Mouse (Mus musculus): ENCODE data around the gene Ces2b.
"Not testable (repeated sequence)": the region's sequence is repeated elsewhere in the genome, so short reads cannot be mapped to it uniquely, and the experiment has no call there.

The Ces2b gene

DNA sequence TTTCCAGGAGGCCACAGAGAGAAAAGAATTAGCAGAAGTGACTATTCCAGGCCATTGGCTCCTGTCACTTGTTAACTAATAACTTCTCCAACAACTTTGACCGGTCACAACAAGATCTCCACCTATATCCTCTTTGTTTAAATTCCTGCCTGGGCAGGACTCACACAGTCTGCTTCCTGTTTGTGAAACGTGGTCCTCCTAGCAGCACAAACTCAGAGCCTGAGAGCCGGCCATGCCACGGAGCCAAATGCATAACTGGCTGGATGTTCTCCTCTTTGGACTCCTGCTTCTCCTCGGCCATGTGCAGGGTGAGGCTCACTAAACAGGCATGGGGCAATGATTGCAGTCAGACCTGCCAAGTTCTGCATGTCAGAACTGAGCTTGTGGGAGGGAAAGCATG, at the start of gene Ces2b:
Ces2b (plus strand) TSS at position 133 of the 400 bp plus-strand sequence.
- DNase-seq: no peak

- DNase-seq: no peak
Observed at GRCm38 (mm10) chr8:104787049-104787448, 44.3 kb upstream of the Ces2b start.

GRCm38 (mm10) chr8:104788929-104789328, 42.4 kb upstream of the Ces2b start:
- DNase-seq: no peak

GRCm38 (mm10) chr8:104789886-104790680, 41.3 kb upstream of the Ces2b start:
- DNase-seq: no peak

- no peak for DNase-seq
Observed at GRCm38 (mm10) chr8:104799385-104799784, 32.0 kb upstream of the Ces2b start.

DNA sequence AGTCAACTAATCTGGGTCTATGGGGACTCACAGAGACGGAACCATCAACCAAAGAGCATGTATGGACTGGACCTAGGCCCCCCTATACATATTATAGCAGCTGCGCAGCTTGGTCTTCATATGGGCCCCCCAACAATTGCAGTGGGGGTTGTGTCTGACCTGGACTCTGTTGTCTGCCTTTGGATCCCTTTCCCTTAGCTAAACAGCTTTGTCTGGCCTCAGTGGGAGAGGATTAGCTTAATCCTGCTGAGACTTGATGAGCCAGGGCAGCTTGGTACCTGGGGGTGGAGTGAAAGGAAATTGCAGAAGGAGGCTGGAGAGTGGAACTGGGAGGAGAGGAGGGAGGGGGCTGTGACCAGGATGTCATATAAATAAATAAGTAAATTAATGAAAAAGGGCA, 25.2 kb upstream of the Ces2b start:
- DNase-seq: no peak

DNA sequence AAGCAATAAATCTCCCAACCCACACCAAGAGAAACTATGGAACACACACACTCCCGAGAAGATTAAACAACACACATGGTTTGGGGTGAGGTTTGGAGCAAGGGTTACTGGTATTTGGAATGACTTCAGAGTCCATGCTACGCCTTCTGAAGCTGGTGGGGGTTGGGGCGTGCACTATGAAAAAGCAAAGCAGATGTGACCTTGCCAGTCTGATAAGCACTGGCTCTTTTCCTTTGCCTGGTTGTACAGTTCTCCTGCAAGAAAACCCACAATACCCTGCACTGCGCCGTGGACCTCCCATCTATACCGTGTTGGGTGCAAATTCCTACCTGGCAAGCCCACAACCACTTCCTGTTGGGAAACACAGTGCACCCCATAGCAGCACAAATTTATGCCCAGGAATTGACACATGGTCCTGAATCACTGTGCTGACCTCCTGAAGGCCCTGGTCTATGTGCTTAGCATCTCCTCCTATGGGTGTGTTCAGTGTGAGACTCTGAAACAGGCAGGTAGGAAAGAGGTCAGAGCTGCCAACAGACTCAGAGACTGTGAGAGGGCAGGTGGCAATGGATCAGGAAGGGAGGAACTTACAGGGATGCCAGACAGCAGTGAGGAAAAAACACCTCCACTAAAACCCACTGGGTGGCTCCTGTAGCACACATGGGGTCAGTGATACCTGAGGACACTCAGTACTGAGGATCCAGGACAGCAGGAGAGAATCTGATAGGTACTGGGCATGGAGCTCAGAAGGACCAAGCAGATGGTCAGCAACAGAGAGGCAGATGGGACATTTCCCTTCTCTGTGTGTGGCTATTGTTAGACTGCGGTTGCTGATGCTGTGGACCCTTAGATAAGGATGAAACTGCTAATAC, 22.6 kb upstream of the Ces2b start:
- no peak for DNase-seq

- no peak for DNase-seq
Observed at GRCm38 (mm10) chr8:104809436-104809835, 21.9 kb upstream of the Ces2b start.

GRCm38 (mm10) chr8:104826912-104827311, 4.5 kb upstream of the Ces2b start:
- DNase-seq: no peak

- DNase-seq: no peak
Observed at GRCm38 (mm10) chr8:104828221-104828620, 3.2 kb upstream of the Ces2b start.

DNA sequence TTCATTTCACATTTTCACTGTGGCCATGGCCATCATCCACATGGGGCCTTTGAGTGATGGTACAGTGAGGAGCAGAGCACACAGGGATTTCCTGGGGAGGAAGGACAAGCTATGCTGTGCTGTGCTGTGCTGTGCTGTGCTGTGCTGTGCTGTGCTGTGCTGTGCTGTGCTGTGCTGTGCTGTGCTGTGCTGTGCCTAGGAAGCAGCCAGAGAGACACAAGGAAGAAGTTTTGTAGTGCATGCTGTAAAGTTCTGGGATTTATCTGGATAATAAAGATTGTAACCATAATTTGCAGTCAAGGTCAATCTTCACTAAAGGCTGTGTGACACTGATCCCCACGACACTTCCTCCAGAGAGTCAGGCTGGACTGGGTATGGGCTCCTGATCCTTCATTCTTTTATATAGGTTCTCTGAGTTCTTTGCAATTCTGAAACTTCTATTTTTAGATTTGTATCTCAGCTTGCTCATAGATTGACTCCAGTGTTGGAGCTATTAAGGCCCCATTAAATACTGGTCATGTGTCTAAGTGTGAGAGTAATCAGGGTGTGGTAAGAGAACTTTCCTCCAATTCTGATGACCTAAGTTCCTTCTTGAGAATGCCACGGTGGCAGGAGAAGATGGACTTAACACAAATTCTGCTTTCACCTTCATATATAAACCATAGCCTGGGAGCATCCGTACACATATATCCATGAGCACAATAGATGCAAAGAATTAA, 10.1 kb downstream of the Ces2b start:
- no peak for DNase-seq

GRCm38 (mm10) chr8:104846831-104847230, 15.5 kb downstream of the Ces2b start, which contains the start of gene Ces2c:
Ces2c (plus strand) TSS chr8:104847068.
- no peak for DNase-seq

- DNase-seq: no peak
Observed at GRCm38 (mm10) chr8:104847741-104848462, 16.5 kb downstream of the Ces2b start.

- DNase-seq: not testable (repeated sequence)
Observed at GRCm38 (mm10) chr8:104866844-104867531, 35.6 kb downstream of the Ces2b start.

GRCm38 (mm10) chr8:104868876-104869275, 37.5 kb downstream of the Ces2b start:
- DNase-seq: not testable (repeated sequence)

DNA sequence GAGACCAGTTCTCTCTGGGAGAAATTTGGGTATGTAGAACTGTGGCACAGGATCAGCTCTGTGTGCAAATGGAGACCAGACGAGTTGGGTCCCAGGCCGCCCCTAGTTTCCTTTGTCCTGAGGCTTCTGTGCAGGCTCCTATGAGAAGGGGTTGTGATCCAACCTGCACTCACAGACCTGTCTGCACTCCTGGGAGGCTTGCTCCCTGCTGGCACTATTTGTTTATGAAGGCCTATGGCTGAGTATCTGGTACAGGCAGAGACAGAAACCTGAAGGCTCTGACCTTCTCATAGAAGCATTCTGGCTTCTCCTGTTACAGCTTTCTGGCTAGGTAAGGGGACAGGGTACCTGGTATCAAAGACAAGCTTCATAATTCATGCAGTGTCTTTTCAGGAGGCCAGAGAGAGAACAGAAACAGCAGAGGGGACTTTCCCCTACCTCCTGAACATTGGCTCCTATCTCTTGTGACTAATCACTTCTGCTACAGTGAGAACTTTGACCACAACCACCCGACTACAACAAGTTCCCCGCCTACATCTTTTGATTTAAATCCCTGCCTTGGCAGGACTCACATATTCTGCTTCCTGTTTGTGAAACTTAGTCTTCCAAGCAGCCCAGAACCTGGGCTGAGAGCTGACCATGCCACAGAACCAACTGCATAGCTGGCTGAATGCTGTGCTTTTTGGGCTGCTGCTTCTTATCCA, 55.0 kb downstream of the Ces2b start:
- not testable (repeated sequence) for DNase-seq

Data from liver (tissue).